Mouse (Mus musculus): Measurements from ENCODE around the gene Recql5.

The Recql5 gene

GRCm38 (mm10) chr11:115899486-115900266 lies 33.6 kb downstream of the Recql5 start, which contains the start of gene Smim5:
Gene Smim5 (plus strand): TSS chr11:115899966.
- peak; percentile 50 for DNase-seq

- DNase-seq: peak; percentile 56
Measured at GRCm38 (mm10) chr11:115898886-115899285, 34.4 kb downstream of the Recql5 start.

- DNase-seq: no peak
Measured at GRCm38 (mm10) chr11:115898446-115898845, 34.8 kb downstream of the Recql5 start.

- no peak for DNase-seq
Measured at GRCm38 (mm10) chr11:115894755-115895520, 38.3 kb downstream of the Recql5 start.

GRCm38 (mm10) chr11:115893071-115893470 lies 40.2 kb downstream of the Recql5 start:
- DNase-seq: no peak

- DNase-seq: no peak
Measured at GRCm38 (mm10) chr11:115892213-115892612, 41.1 kb downstream of the Recql5 start.

GRCm38 (mm10) chr11:115889159-115889558 lies 44.1 kb downstream of the Recql5 start:
- DNase-seq: no peak

- DNase-seq: no peak
Measured at GRCm38 (mm10) chr11:115888020-115888419, 45.3 kb downstream of the Recql5 start.

GRCm38 (mm10) chr11:115886446-115886845 lies 46.8 kb downstream of the Recql5 start:
- DNase-seq: no peak

- DNase-seq: no peak
Measured at GRCm38 (mm10) chr11:115885281-115885680, 48.0 kb downstream of the Recql5 start.

- no peak for DNase-seq
Measured at GRCm38 (mm10) chr11:115884361-115884760, 48.9 kb downstream of the Recql5 start.

GRCm38 (mm10) chr11:115883251-115883650 lies 50.0 kb downstream of the Recql5 start:
- DNase-seq: no peak

GRCm38 (mm10) chr11:115881002-115881401 lies 52.3 kb downstream of the Recql5 start:
- peak; percentile 44 for DNase-seq

- no peak for DNase-seq
Measured at GRCm38 (mm10) chr11:115878071-115878470, 55.2 kb downstream of the Recql5 start.

- DNase-seq: no peak
Measured at GRCm38 (mm10) chr11:115877174-115877755, 56.0 kb downstream of the Recql5 start.

- DNase-seq: no peak
Measured at GRCm38 (mm10) chr11:115876438-115876837, 56.8 kb downstream of the Recql5 start.

GRCm38 (mm10) chr11:115875935-115876334 lies 57.3 kb downstream of the Recql5 start:
- DNase-seq: no peak

GRCm38 (mm10) chr11:115872437-115872836 lies 60.8 kb downstream of the Recql5 start:
- no peak for DNase-seq

- peak; percentile 11 for DNase-seq
Measured at GRCm38 (mm10) chr11:115869393-115869792, 63.9 kb downstream of the Recql5 start.

- DNase-seq: no peak
Measured at GRCm38 (mm10) chr11:115863895-115864294, 69.4 kb downstream of the Recql5 start.

- peak; percentile 94 for DNase-seq
Measured at GRCm38 (mm10) chr11:115859143-115859945, 73.9 kb downstream of the Recql5 start.

GRCm38 (mm10) chr11:115858354-115858753 lies 74.9 kb downstream of the Recql5 start, which contains the start of gene Myo15b:
Gene Myo15b (plus strand): TSS chr11:115858406.
- DNase-seq: no peak

- no peak for DNase-seq
Measured at GRCm38 (mm10) chr11:115857936-115858335, 75.3 kb downstream of the Recql5 start.
